Mouse (Mus musculus) stomach, embryonic 14.5 days (tissue): ENCODE results near the gene Ercc6. TPM values are rescaled to one million over a fixed set of nuclear protein-coding genes. Genes with fewer than 3 reads are reported as not detected.

Experiments
- ATAC-seq: fragments of 200-750 bp; cut with Nextera tagmentation; 2 replicates; pipeline ENCODE4 v1.8.0; 2017; ENCODE audit warnings: low read depth, moderate TSS enrichment; ENCODE audit not compliant: insufficient number of reproducible peaks, insufficient read depth, low FRiP score
- H3K27ac ChIP-seq: fragments of 300-500 bp; sonication (generic); 2 replicates; pipeline ENCODE4 v1.5.1; 2014; ENCODE audit warnings: mild to moderate bottlenecking, low read length, moderate library complexity, mixed read lengths
- H3K27me3 ChIP-seq: fragments of 300-500 bp; sonication (generic); 2 replicates; pipeline ENCODE4 v1.6.1; 2014; ENCODE audit warnings: low read length, control low read depth, mixed read lengths; ENCODE audit not compliant: control insufficient read depth, insufficient read depth
- H3K36me3 ChIP-seq: fragments of 300-500 bp; sonication (generic); 2 replicates; pipeline ENCODE4 v1.6.1; 2014; ENCODE audit warnings: mild to moderate bottlenecking, control low read depth, low read length, moderate library complexity, mixed read lengths; ENCODE audit not compliant: control insufficient read depth, insufficient read depth
- H3K4me1 ChIP-seq: fragments of 300-500 bp; sonication (generic); 2 replicates; pipeline ENCODE4 v1.6.1; 2014; ENCODE audit warnings: low read length, control low read depth, mixed read lengths; ENCODE audit not compliant: control insufficient read depth, insufficient read depth
- H3K4me2 ChIP-seq: fragments of 300-500 bp; sonication (generic); replicated peaks from 2 replicates; pipeline ENCODE4 v1.6.1; 2014; ENCODE audit warnings: low read depth, low read length, control low read depth
- H3K4me3 ChIP-seq: fragments of 300-500 bp; sonication (generic); 2 replicates; pipeline ENCODE4 v1.5.1; 2014; ENCODE audit warnings: low read depth, low read length, control low read depth
- H3K9ac ChIP-seq: fragments of 300-500 bp; sonication (generic); replicated peaks from 2 replicates; pipeline ENCODE4 v1.6.1; 2014; ENCODE audit warnings: low read depth, mild to moderate bottlenecking, control low read depth, low read length, moderate library complexity, mixed read lengths
- H3K9me3 ChIP-seq: fragments of 300-500 bp; sonication (generic); 2 replicates; pipeline ENCODE4 v1.6.1; 2016; ENCODE audit warnings: low read depth, low read length, control low read depth; ENCODE audit not compliant: control insufficient read depth
- WGBS: fragments of 180-500 bp; shearing (Covaris S2); extraction: QIAGEN DNeasy Blood & Tissue Kit; methylation state at CpG from one replicate; pipeline ENCODE4 v1.1.7; 2014; 5-methylcytosine and 5-hydroxymethylcytosine counted together
- polyA plus RNA-seq: library from polyadenylated mRNA; unstranded; fragments of >200 nt; fragmentation: Nextera tagmentation; extraction: Ambion mirVana; gene quantifications from 2 replicates; pipeline ENCODE4 v1.2.1, GENCODE M21; 2014

The Ercc6 gene
- polyA plus RNA-seq, result 18.6 and 20.1 TPM in 2 replicates

GRCm38 (mm10) chr14:32513336-32514032, at the start of gene Ercc6:
Ercc6 (plus strand) TSS chr14:32513521.
- under 1% methylated on average over 62 of the region's 62 CpGs for WGBS
- H3K4me1 ChIP-seq, result 0 out of 2 replicates have a peak, but pooled peaks cover 7% of the 10 kb centered on the region
- peak within 1 kb of the TSS; percentile 81 for H3K4me2 ChIP-seq
- peak; percentile 95 for ATAC-seq
- H3K27me3 ChIP-seq, result no peaks in the 10 kb centered on the region
- H3K9ac ChIP-seq, result peak within 1 kb of the TSS; percentile 36
- peaks cover 12% of the 10 kb centered on the region; the same call in 1 of the 2 replicates for H3K36me3 ChIP-seq
- peak within 1 kb of the TSS; percentile 53 for H3K4me3 ChIP-seq
- no peaks in the 10 kb centered on the region for H3K9me3 ChIP-seq
- peak within 1 kb of the TSS; percentile 48 for H3K27ac ChIP-seq

- H3K9ac ChIP-seq, result no peak within 1 kb of the TSS
- 1% methylated on average over 58 of the region's 70 CpGs for WGBS
- ATAC-seq, result no peak
Measured at GRCm38 (mm10) chr14:32464601-32465505, 48.5 kb upstream of the Ercc6 start, which contains the start of gene Slc18a3. Slc18a3 (minus strand) TSS chr14:32464850.

GRCm38 (mm10) chr14:32465506-32465870, 47.8 kb upstream of the Ercc6 start:
- no peaks in the 10 kb centered on the region for H3K36me3 ChIP-seq
- no peaks in the 10 kb centered on the region for H3K9me3 ChIP-seq
- peak overlapping the region; percentile 35 for H3K4me3 ChIP-seq
- WGBS, result 1% methylated on average over 9 of the region's 11 CpGs
- H3K9ac ChIP-seq, result no peak overlapping the region
- H3K27ac ChIP-seq, result no peak overlapping the region
- H3K27me3 ChIP-seq, result peaks cover 57% of the 10 kb centered on the region
- 0 out of 2 replicates have a peak, but pooled peaks cover 3% of the 10 kb centered on the region for H3K4me1 ChIP-seq
- no peak for ATAC-seq
- H3K4me2 ChIP-seq, result peak overlapping the region; percentile 63

More at GRCm38 (mm10) chr14:32464601-32465505, 48.5 kb upstream of the Ercc6 start, which contains the start of gene Slc18a3:
- no peaks in the 10 kb centered on the region for H3K9me3 ChIP-seq
- peak within 1 kb of the TSS; percentile 63 for H3K4me2 ChIP-seq
- H3K4me3 ChIP-seq, result peak within 1 kb of the TSS; percentile 35
- no peaks in the 10 kb centered on the region for H3K36me3 ChIP-seq
- H3K27ac ChIP-seq, result no peak within 1 kb of the TSS
- peaks cover 58% of the 10 kb centered on the region for H3K27me3 ChIP-seq
- H3K4me1 ChIP-seq, result 0 out of 2 replicates have a peak, but pooled peaks cover 3% of the 10 kb centered on the region

GRCm38 (mm10) chr14:32465889-32466288, 47.4 kb upstream of the Ercc6 start, which contains the start of gene Chat:
Chat (minus strand) TSS chr14:32465989.
- Histone ChIP-seq H3K4me3 (peak within 1 kb of the TSS; percentile 35), H3K4me2 (peak within 1 kb of the TSS; percentile 63), H3K9me3 (no peaks in the 10 kb centered on the region), H3K36me3 (no peaks in the 10 kb centered on the region), H3K27ac (no peak within 1 kb of the TSS), H3K4me1 (0 out of 2 replicates have a peak, but pooled peaks cover 3% of the 10 kb centered on the region), H3K9ac (no peak within 1 kb of the TSS), H3K27me3 (peaks cover 55% of the 10 kb centered on the region)
- 17% methylated on average over 13 of the region's 13 CpGs for WGBS
- no peak for ATAC-seq

- H3K27me3 ChIP-seq, result peaks cover 40% of the 10 kb centered on the region
Measured at GRCm38 (mm10) chr14:32467606-32468005, 45.7 kb upstream of the Ercc6 start.

GRCm38 (mm10) chr14:32472996-32473395, 40.3 kb upstream of the Ercc6 start:
- Histone ChIP-seq H3K36me3 (no peaks in the 10 kb centered on the region), H3K4me3 (no peak overlapping the region), H3K27ac (no peak overlapping the region), H3K9ac (no peak overlapping the region), H3K4me2 (no peak overlapping the region), H3K9me3 (no peaks in the 10 kb centered on the region), H3K27me3 (no peaks in the 10 kb centered on the region), H3K4me1 (no peaks in the 10 kb centered on the region)
- no peak; the same call in 1 of the 2 replicates for ATAC-seq
- WGBS, result 15% methylated on average over 4 of the region's 4 CpGs

More at GRCm38 (mm10) chr14:32467606-32468005, 45.7 kb upstream of the Ercc6 start:
- no peak for ATAC-seq
- Histone ChIP-seq H3K36me3 (no peaks in the 10 kb centered on the region), H3K9me3 (no peaks in the 10 kb centered on the region), H3K4me3 (no peak overlapping the region), H3K4me1 (0 out of 2 replicates have a peak, but pooled peaks cover 3% of the 10 kb centered on the region), H3K27ac (no peak overlapping the region), H3K9ac (no peak overlapping the region), H3K4me2 (no peak overlapping the region)
- 4% methylated on average over 5 of the region's 5 CpGs for WGBS

- H3K27ac ChIP-seq, result no peak overlapping the region
- no peak for ATAC-seq
- H3K4me1 ChIP-seq, result no peaks in the 10 kb centered on the region
- no peaks in the 10 kb centered on the region for H3K27me3 ChIP-seq
- H3K4me2 ChIP-seq, result no peak overlapping the region
- H3K4me3 ChIP-seq, result no peak overlapping the region
- 79% methylated on average over 6 of the region's 6 CpGs for WGBS
- no peak overlapping the region for H3K9ac ChIP-seq
- H3K9me3 ChIP-seq, result no peaks in the 10 kb centered on the region
- no peaks in the 10 kb centered on the region for H3K36me3 ChIP-seq
Measured at GRCm38 (mm10) chr14:32476559-32476958, 36.8 kb upstream of the Ercc6 start.

- Histone ChIP-seq H3K27ac (no peak overlapping the region), H3K36me3 (no peaks in the 10 kb centered on the region), H3K27me3 (no peaks in the 10 kb centered on the region), H3K4me3 (no peak overlapping the region), H3K4me1 (no peaks in the 10 kb centered on the region), H3K9ac (no peak overlapping the region), H3K4me2 (no peak overlapping the region), H3K9me3 (no peaks in the 10 kb centered on the region)
- no peak for ATAC-seq
- WGBS, result 68% methylated on average over 1 of the region's 1 CpGs
Measured at GRCm38 (mm10) chr14:32477581-32477980, 35.7 kb upstream of the Ercc6 start.
